Mouse (Mus musculus): Measurements from ENCODE around the gene Nefh. TPM values are rescaled to one million over a fixed set of nuclear protein-coding genes. Genes with fewer than 3 reads are reported as not detected.

Nefh gene
- 66.7 and 95.2 TPM in 2 replicates for polyA plus RNA-seq (2012)

- TF ChIP-seq GATA1 (IDR thresholded peaks at IDR 0.05; ENCODE audit: low read length) = no peak
Measured at GRCm38 (mm10) chr11:4947813-4948174, at the start of gene Nefh. Gene Nefh (minus strand): TSS chr11:4948064.

- no peak for TF ChIP-seq GATA1 (IDR thresholded peaks at IDR 0.05; ENCODE audit: low read length)
Measured at GRCm38 (mm10) chr11:4996621-4997199, 48.8 kb upstream of the Nefh start.

- TF ChIP-seq GATA1 (IDR thresholded peaks at IDR 0.05; ENCODE audit: low read length) = no peak
Measured at GRCm38 (mm10) chr11:4995676-4996075, 47.8 kb upstream of the Nefh start.

- no peak for TF ChIP-seq GATA1 (IDR thresholded peaks at IDR 0.05; ENCODE audit: low read length)
Measured at GRCm38 (mm10) chr11:4992471-4992870, 44.6 kb upstream of the Nefh start.

- TF ChIP-seq GATA1 (IDR thresholded peaks at IDR 0.05; ENCODE audit: low read length) = no peak
Measured at GRCm38 (mm10) chr11:4989187-4989586, 41.3 kb upstream of the Nefh start.

GRCm38 (mm10) chr11:4987487-4987852, 39.6 kb upstream of the Nefh start:
- TF ChIP-seq GATA1 (IDR thresholded peaks at IDR 0.05; ENCODE audit: low read length) = no peak

GRCm38 (mm10) chr11:4986695-4987486, 39.0 kb upstream of the Nefh start, which contains the start of gene Ap1b1:
Gene Ap1b1 (plus strand): TSS chr11:4986824.
- no peak for TF ChIP-seq GATA1 (IDR thresholded peaks at IDR 0.05; ENCODE audit: low read length)

GRCm38 (mm10) chr11:4984799-4985198, 36.9 kb upstream of the Nefh start:
- no peak for TF ChIP-seq GATA1 (IDR thresholded peaks at IDR 0.05; ENCODE audit: low read length)

- no peak for TF ChIP-seq GATA1 (IDR thresholded peaks at IDR 0.05; ENCODE audit: low read length)
Measured at GRCm38 (mm10) chr11:4984249-4984648, 36.4 kb upstream of the Nefh start.

- TF ChIP-seq GATA1 (IDR thresholded peaks at IDR 0.05; ENCODE audit: low read length) = no peak
Measured at GRCm38 (mm10) chr11:4983538-4983937, 35.7 kb upstream of the Nefh start.

GRCm38 (mm10) chr11:4983010-4983409, 35.1 kb upstream of the Nefh start:
- TF ChIP-seq GATA1 (IDR thresholded peaks at IDR 0.05; ENCODE audit: low read length) = no peak

- TF ChIP-seq GATA1 (IDR thresholded peaks at IDR 0.05; ENCODE audit: low read length) = no peak
Measured at GRCm38 (mm10) chr11:4975623-4976022, 27.8 kb upstream of the Nefh start.

- TF ChIP-seq GATA1 (IDR thresholded peaks at IDR 0.05; ENCODE audit: low read length) = no peak
Measured at GRCm38 (mm10) chr11:4974376-4975122, 26.7 kb upstream of the Nefh start.

GRCm38 (mm10) chr11:4973871-4974256, 26.0 kb upstream of the Nefh start:
- no peak for TF ChIP-seq GATA1 (IDR thresholded peaks at IDR 0.05; ENCODE audit: low read length)

GRCm38 (mm10) chr11:4972967-4973870, 25.4 kb upstream of the Nefh start:
- no peak for TF ChIP-seq GATA1 (IDR thresholded peaks at IDR 0.05; ENCODE audit: low read length)
